Comparison of ENCODE assay signal across 8 mouse cellular contexts in the genomic region with DNA sequence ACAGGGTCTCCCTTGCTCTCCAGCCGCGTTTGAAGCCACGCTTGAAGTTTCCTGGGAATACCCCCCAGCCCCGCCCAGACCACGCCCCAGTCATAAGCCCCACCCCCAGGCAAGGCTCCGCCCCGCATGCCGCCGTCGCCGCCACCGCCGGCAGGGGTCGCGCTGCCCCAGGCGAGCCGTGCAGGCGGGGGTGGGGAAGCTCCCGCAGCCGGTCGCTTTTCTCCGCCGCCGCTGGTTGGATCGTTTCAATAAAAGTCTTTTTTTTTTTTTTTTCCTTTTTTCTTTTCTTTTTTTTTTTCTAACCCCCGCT. TPM values are rescaled to one million over a fixed set of nuclear protein-coding genes. Genes with fewer than 3 reads are reported as not detected.
DNase-seq lines count a peak whose midpoint lies in the region; ATAC-seq and TF ChIP-seq lines count a peak whose summit lies in the region.

No protein-coding gene starts in this region.

- H3K27ac ChIP-seq in ES-Bruce4 (ENCODE audit: insufficient read depth, low read length): no peak overlapping the region
- H3K27ac ChIP-seq in forebrain, embryonic 11.5 days (ENCODE audit: low read depth, low read length): peak overlapping the region; percentile 99
- H3K27ac ChIP-seq in heart, embryonic 16.5 days (ENCODE audit: low read length): peak overlapping the region; percentile 99
- H3K27ac ChIP-seq in layer of hippocampus, adult 2 months: peak overlapping the region; percentile 100
- H3K27ac ChIP-seq in lung, embryonic 15.5 days: peak overlapping the region; percentile 100
- peak overlapping the region; percentile 93 for H3K27ac ChIP-seq in thymus, adult 2 months (ENCODE audit: control insufficient read depth, insufficient read depth, low read length)

- H3K9ac ChIP-seq in ES-Bruce4 (ENCODE audit: low read depth, poor library complexity, severe bottlenecking): peak overlapping the region; percentile 99
- peak overlapping the region; percentile 97 for H3K9ac ChIP-seq in forebrain, embryonic 11.5 days (ENCODE audit: low read length)
- peak overlapping the region; percentile 99 for H3K9ac ChIP-seq in heart, embryonic 16.5 days (ENCODE audit: low read length)
- peak overlapping the region; percentile 96 for H3K9ac ChIP-seq in lung, embryonic 15.5 days

- peak; percentile 74 for DNase-seq in c-Kit-positive CD71-positive TER-119-positive erythroid progenitor cells, embryonic 14.5 days (ENCODE audit: low spot score)
- DNase-seq in forebrain, embryonic 11.5 days (ENCODE audit: low spot score): peak; percentile 97
- peak; percentile 80 to 91 for DNase-seq in layer of hippocampus, adult 2 months (ENCODE audit: low spot score in 2 of 2)
- peak; percentile 75 for DNase-seq in ovary, postnatal 10 days (ENCODE audit: low spot score)
- peak; percentile 78 for DNase-seq in thymus, adult 2 months

- H3K27me3 ChIP-seq in ES-Bruce4 (ENCODE audit: control insufficient read depth, insufficient read depth, low read length, poor library complexity, severe bottlenecking): no peaks in the 10 kb centered on the region
- H3K27me3 ChIP-seq in forebrain, embryonic 11.5 days (ENCODE audit: control insufficient read depth, insufficient read depth, low read length): no peaks in the 10 kb centered on the region
- no peaks in the 10 kb centered on the region for H3K27me3 ChIP-seq in heart, embryonic 16.5 days (ENCODE audit: control insufficient read depth, insufficient read depth, low read length)
- H3K27me3 ChIP-seq in lung, embryonic 15.5 days: no peaks in the 10 kb centered on the region
- no peaks in the 10 kb centered on the region for H3K27me3 ChIP-seq in thymus, adult 2 months (ENCODE audit: control insufficient read depth, insufficient read depth, low read length)

- peak overlapping the region; percentile 96 for H3K4me3 ChIP-seq in ES-Bruce4 (ENCODE audit: low read depth, low read length)
- peak overlapping the region; percentile 95 for H3K4me3 ChIP-seq in forebrain, embryonic 11.5 days (ENCODE audit: low read depth, low read length)
- H3K4me3 ChIP-seq in heart, embryonic 16.5 days (ENCODE audit: low read length): peak overlapping the region; percentile 93
- H3K4me3 ChIP-seq in layer of hippocampus, adult 2 months: peak overlapping the region; percentile 92
- peak overlapping the region; percentile 99 for H3K4me3 ChIP-seq in lung, embryonic 15.5 days
- peak overlapping the region; percentile 97 for H3K4me3 ChIP-seq in thymus, adult 2 months (ENCODE audit: control insufficient read depth, insufficient read depth, low read length)

- H3K4me2 ChIP-seq in forebrain, embryonic 11.5 days (ENCODE audit: low read depth, low read length, severe bottlenecking): peak overlapping the region; percentile 70
- H3K4me2 ChIP-seq in heart, embryonic 16.5 days (ENCODE audit: low read depth, low read length): peak overlapping the region; percentile 91
- H3K4me2 ChIP-seq in lung, embryonic 15.5 days: peak overlapping the region; percentile 76

- WGBS in forebrain, embryonic 11.5 days: under 1% methylated on average over 26 of the region's 26 CpGs
- under 1% methylated on average over 26 of the region's 26 CpGs for WGBS in heart, embryonic 16.5 days
- 0% methylated on average over 26 of the region's 26 CpGs for WGBS in lung, embryonic 15.5 days
- under 1% methylated on average over 26 of the region's 26 CpGs for WGBS in thymus, adult 2 months

- no peaks in the 10 kb centered on the region for H3K9me3 ChIP-seq in ES-Bruce4 (replicated peaks; ENCODE audit: control insufficient read depth, insufficient read depth, low read length, poor library complexity, severe bottlenecking)
- H3K9me3 ChIP-seq in forebrain, embryonic 11.5 days (ENCODE audit: control insufficient read depth, low read length): no peaks in the 10 kb centered on the region
- H3K9me3 ChIP-seq in heart, embryonic 16.5 days (replicated peaks; ENCODE audit: control insufficient read depth, low read length): no peaks in the 10 kb centered on the region
- no peaks in the 10 kb centered on the region for H3K9me3 ChIP-seq in lung, embryonic 15.5 days

- TF ChIP-seq POLR2A in ES-Bruce4 (IDR thresholded peaks at IDR 0.05; ENCODE audit: insufficient read depth, low read length): no peak
- no peak for TF ChIP-seq POLR2A in thymus, adult 2 months (IDR thresholded peaks at IDR 0.05; ENCODE audit: control insufficient read depth, extremely low read depth, insufficient read depth, low read length, poor library complexity)

- H3K4me1 ChIP-seq in ES-Bruce4 (ENCODE audit: control insufficient read depth, insufficient read depth, low read length): no peaks in the 10 kb centered on the region
- peaks cover 2% of the 10 kb centered on the region; the same call in 1 of the 2 replicates for H3K4me1 ChIP-seq in forebrain, embryonic 11.5 days (replicated peaks; ENCODE audit: control insufficient read depth, insufficient read depth, low read length)
- peaks cover 18% of the 10 kb centered on the region for H3K4me1 ChIP-seq in heart, embryonic 16.5 days (ENCODE audit: control insufficient read depth, insufficient read depth, low read length)
- H3K4me1 ChIP-seq in lung, embryonic 15.5 days: peaks cover 32% of the 10 kb centered on the region
- H3K4me1 ChIP-seq in thymus, adult 2 months (replicated peaks; ENCODE audit: control insufficient read depth, insufficient read depth, low read length): peaks cover 8% of the 10 kb centered on the region

- H3K36me3 ChIP-seq in ES-Bruce4 (ENCODE audit: control insufficient read depth, insufficient read depth, low read length, poor library complexity, severe bottlenecking): no peaks in the 10 kb centered on the region
- no peaks in the 10 kb centered on the region for H3K36me3 ChIP-seq in forebrain, embryonic 11.5 days (ENCODE audit: control insufficient read depth, insufficient read depth, low read length)
- H3K36me3 ChIP-seq in heart, embryonic 16.5 days (ENCODE audit: control insufficient read depth, insufficient read depth): no peaks in the 10 kb centered on the region
- no peaks in the 10 kb centered on the region for H3K36me3 ChIP-seq in lung, embryonic 15.5 days
- no peaks in the 10 kb centered on the region for H3K36me3 ChIP-seq in thymus, adult 2 months (ENCODE audit: control insufficient read depth, insufficient read depth, low read length)

- peak; percentile 58 for TF ChIP-seq CTCF in ES-Bruce4 (IDR thresholded peaks at IDR 0.05; ENCODE audit: low read depth, low read length)
- TF ChIP-seq CTCF in layer of hippocampus, adult 2 months (conservative IDR thresholded peaks at IDR 0.05): peak; percentile 95
- peak; percentile 97 for TF ChIP-seq CTCF in thymus, adult 2 months (IDR thresholded peaks at IDR 0.05; ENCODE audit: borderline replicate concordance, control insufficient read depth, extremely low read depth, insufficient read depth, low read length, poor library complexity)

- no peak for TF ChIP-seq EP300 in ES-Bruce4 (IDR thresholded peaks at IDR 0.05; ENCODE audit: insufficient read depth, low read depth, low read length)

- peak; percentile 90 for ATAC-seq in forebrain, embryonic 11.5 days (replicated peaks; ENCODE audit: low FRiP score)
- peak; percentile 93 for ATAC-seq in heart, embryonic 16.5 days (replicated peaks; ENCODE audit: extremely low read depth, insufficient read depth, low FRiP score)
- peak; percentile 95 for ATAC-seq in lung, embryonic 15.5 days (ENCODE audit: borderline replicate concordance, extremely low read depth, low FRiP score, low TSS enrichment)

RNA-seq across cellular contexts. Expression of gene Cdk17, which starts 0.2 kb away (rescaled TPM):
- 42.9 and 44.2 TPM in 2 replicates for polyA plus RNA-seq in ES-Bruce4 (2011; ENCODE audit: insufficient read depth, insufficient read length, low read depth, missing spikeins)
- polyA plus RNA-seq in forebrain, embryonic 11.5 days (2014; fragmentation: Nextera tagmentation; extraction: Ambion mirVana): 34.4 and 37.4 TPM in 2 replicates
- polyA plus RNA-seq in heart, embryonic 16.5 days (2015; fragmentation: Nextera tagmentation; extraction: Ambion mirVana): 14.9 and 16.7 TPM in 2 replicates
- 100 to 1,000 TPM; 206 to 219 TPM for total RNA-seq in layer of hippocampus, adult 2 months (2021)
- polyA plus RNA-seq in lung, embryonic 15.5 days (2015; fragmentation: Nextera tagmentation; extraction: Ambion mirVana): 18.2 and 18.8 TPM in 2 replicates
- 79.2 and 79.5 TPM in 2 replicates for polyA plus RNA-seq in thymus, adult 2 months (2012; rRNA removed)
